Mouse (Mus musculus): ENCODE measurements around the gene Nsg1.

GRCm38 (mm10) chr5:38197482-38197823 is 37.7 kb upstream of the Nsg1 start:
- TF ChIP-seq CTCF (conservative IDR thresholded peaks at IDR 0.05; ENCODE audit: insufficient read depth, insufficient read length, low read depth, low read length) (peak; percentile 95), POLR2A (IDR thresholded peaks at IDR 0.05; ENCODE audit: low read depth, low read length) (no peak)

All from kidney, adult 2 months (tissue).